Mouse (Mus musculus): ENCODE data around the gene St3gal6. TPM values are rescaled to one million over a fixed set of nuclear protein-coding genes. Genes with fewer than 3 reads are reported as not detected.

The St3gal6 gene
- polyA plus RNA-seq, 1 experiment from 2014 or later = 34.7 TPM

DNA sequence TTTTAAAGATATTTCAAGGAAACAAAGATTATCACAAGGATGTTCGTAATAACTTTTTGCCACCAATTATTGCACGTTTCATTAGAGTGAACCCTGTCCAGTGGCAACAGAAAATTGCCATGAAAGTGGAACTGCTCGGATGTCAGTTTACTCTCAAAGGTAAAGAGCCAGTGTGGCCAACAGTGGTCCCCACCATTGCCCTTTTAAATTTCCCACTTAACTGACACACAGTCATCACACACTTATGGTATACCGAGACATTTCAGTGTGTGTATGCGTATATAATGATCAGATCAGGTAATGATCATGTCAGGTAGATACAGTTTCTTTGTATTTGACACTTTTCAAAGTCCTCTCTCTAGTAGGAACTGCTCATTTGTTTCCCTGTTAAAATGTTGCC lies 68.9 kb downstream of the St3gal6 start:
- no peak overlapping the region for H3K4me3 ChIP-seq (ENCODE audit: low read length)
- no peak overlapping the region for H3K4me2 ChIP-seq (ENCODE audit: low read depth, low read length)
- ATAC-seq (ENCODE audit: low read depth) = no peak
- no peak overlapping the region for H3K9ac ChIP-seq (ENCODE audit: low read length)
- no peaks in the 10 kb centered on the region for H3K4me1 ChIP-seq (replicated peaks; ENCODE audit: control insufficient read depth, insufficient read depth, low read length)
- H3K36me3 ChIP-seq (ENCODE audit: control insufficient read depth, insufficient read depth, low read length) = peaks cover 14% of the 10 kb centered on the region
- H3K27me3 ChIP-seq (ENCODE audit: control insufficient read depth, insufficient read depth, low read depth, low read length) = no peaks in the 10 kb centered on the region
- H3K27ac ChIP-seq (ENCODE audit: low read length) = no peak overlapping the region
- no peaks in the 10 kb centered on the region for H3K9me3 ChIP-seq (ENCODE audit: control insufficient read depth, low read length)
- WGBS = 83% methylated on average over 5 of the region's 5 CpGs

DNA sequence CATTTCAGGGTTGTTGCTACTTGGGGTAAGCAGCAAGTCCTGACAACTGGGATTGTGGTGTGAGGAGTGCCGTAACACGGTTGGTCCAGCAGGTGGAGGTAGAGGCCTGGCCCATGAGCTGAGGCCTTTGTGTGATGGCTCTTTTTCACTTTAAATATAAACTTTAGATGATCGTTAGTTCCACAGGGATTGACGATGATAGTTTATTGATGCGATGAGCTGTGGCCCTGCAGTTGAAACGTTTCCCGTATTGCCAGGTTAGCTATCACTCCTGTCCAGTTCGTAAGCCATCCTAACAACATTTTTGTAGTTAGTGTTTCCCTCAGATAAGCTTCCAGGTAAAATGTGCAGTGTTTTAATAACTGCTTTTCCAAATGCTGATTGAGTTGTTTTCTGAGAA lies 69.4 kb downstream of the St3gal6 start:
- H3K36me3 ChIP-seq (ENCODE audit: control insufficient read depth, insufficient read depth, low read length) = peaks cover 14% of the 10 kb centered on the region
- H3K9me3 ChIP-seq (ENCODE audit: control insufficient read depth, low read length) = no peaks in the 10 kb centered on the region
- WGBS = 50% methylated on average over 8 of the region's 8 CpGs
- H3K4me2 ChIP-seq (ENCODE audit: low read depth, low read length) = no peak overlapping the region
- no peaks in the 10 kb centered on the region for H3K27me3 ChIP-seq (ENCODE audit: control insufficient read depth, insufficient read depth, low read depth, low read length)
- no peak overlapping the region for H3K27ac ChIP-seq (ENCODE audit: low read length)
- no peak overlapping the region for H3K4me3 ChIP-seq (ENCODE audit: low read length)
- no peaks in the 10 kb centered on the region for H3K4me1 ChIP-seq (replicated peaks; ENCODE audit: control insufficient read depth, insufficient read depth, low read length)
- ATAC-seq (ENCODE audit: low read depth) = peak; percentile 56; the same call in 1 of the 2 replicates
- no peak overlapping the region for H3K9ac ChIP-seq (ENCODE audit: low read length)

DNA sequence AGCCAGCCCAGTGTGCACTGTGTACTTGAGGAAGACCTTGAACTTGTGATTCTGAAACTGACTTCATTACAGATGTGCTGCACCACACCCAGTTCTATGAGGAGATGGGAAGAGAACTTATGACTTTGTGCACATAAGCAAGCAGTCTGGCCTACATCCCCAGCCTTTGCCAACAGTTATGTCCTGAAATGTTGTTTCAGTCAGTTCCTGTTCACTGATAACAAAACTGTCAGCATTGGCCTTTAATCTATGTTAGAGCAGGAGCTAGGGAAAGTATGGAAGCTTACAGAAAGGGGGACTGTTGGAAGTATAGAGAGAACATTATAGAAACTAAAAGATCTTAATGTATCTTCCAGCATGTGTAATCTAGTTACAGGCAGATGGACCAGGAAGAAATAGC lies 70.2 kb downstream of the St3gal6 start:
- ATAC-seq (ENCODE audit: low read depth) = no peak
- no peaks in the 10 kb centered on the region for H3K4me1 ChIP-seq (replicated peaks; ENCODE audit: control insufficient read depth, insufficient read depth, low read length)
- no peak overlapping the region for H3K4me2 ChIP-seq (ENCODE audit: low read depth, low read length)
- H3K9ac ChIP-seq (ENCODE audit: low read length) = no peak overlapping the region
- H3K36me3 ChIP-seq (ENCODE audit: control insufficient read depth, insufficient read depth, low read length) = peaks cover 11% of the 10 kb centered on the region
- no peaks in the 10 kb centered on the region for H3K27me3 ChIP-seq (ENCODE audit: control insufficient read depth, insufficient read depth, low read depth, low read length)
- no peak overlapping the region for H3K4me3 ChIP-seq (ENCODE audit: low read length)
- H3K9me3 ChIP-seq (ENCODE audit: control insufficient read depth, low read length) = no peaks in the 10 kb centered on the region
- H3K27ac ChIP-seq (ENCODE audit: low read length) = no peak overlapping the region

DNA sequence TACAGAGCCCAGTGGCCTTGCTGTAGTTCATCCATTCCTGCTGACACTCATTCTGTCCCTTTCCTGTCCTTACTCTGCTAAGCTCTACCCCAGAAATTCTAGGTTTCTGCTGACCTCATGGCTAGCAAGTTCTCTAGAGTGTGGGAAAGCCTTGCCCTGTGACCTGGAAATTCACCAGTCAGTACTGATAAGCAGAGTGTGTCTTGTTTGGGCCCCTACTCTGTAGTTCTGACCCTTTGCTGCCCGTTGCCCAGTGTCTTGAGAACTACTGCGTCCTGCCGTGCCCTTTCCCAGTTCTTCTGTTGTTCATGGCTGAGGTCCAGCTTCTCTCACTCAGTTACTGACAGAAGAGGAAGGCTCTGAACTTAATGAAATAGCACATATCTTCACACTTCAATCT lies 70.9 kb downstream of the St3gal6 start:
- 28% methylated on average over 3 of the region's 3 CpGs for WGBS
- H3K27ac ChIP-seq (ENCODE audit: low read length) = no peak overlapping the region
- peaks cover 9% of the 10 kb centered on the region for H3K36me3 ChIP-seq (ENCODE audit: control insufficient read depth, insufficient read depth, low read length)

DNA sequence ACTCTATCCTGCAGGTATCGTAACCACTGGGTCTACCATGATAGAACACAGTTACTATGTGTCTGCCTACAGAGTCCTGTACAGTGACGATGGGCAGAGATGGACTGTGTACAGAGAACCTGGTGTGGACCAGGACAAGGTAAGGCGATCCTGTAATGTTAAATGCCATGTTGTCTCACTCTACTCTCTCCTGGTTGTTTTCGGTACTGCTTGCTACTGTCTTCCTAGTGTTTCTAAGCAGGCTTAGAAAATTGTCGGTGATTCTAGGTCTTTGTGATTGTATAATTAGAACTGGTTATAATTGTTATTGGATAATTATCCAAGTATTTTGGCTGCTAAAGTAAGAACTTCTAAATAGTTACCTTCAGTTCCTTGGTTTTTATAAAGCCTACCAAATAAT lies 72.4 kb downstream of the St3gal6 start:
- H3K9me3 ChIP-seq (ENCODE audit: control insufficient read depth, low read length) = no peaks in the 10 kb centered on the region
- no peak overlapping the region for H3K4me3 ChIP-seq (ENCODE audit: low read length)
- no peak overlapping the region for H3K9ac ChIP-seq (ENCODE audit: low read length)
- H3K4me1 ChIP-seq (replicated peaks; ENCODE audit: control insufficient read depth, insufficient read depth, low read length) = no peaks in the 10 kb centered on the region
- no peak overlapping the region for H3K4me2 ChIP-seq (ENCODE audit: low read depth, low read length)
- ATAC-seq (ENCODE audit: low read depth) = no peak
- no peaks in the 10 kb centered on the region for H3K27me3 ChIP-seq (ENCODE audit: control insufficient read depth, insufficient read depth, low read depth, low read length)
- H3K27ac ChIP-seq (ENCODE audit: low read length) = no peak overlapping the region
- WGBS = 95% methylated on average over 5 of the region's 5 CpGs
- H3K36me3 ChIP-seq (ENCODE audit: control insufficient read depth, insufficient read depth, low read length) = peaks cover 9% of the 10 kb centered on the region

More for the DNA sequence above, 70.9 kb downstream of the St3gal6 start:
- Histone ChIP-seq H3K4me2 (ENCODE audit: low read depth, low read length) (no peak overlapping the region), H3K4me3 (ENCODE audit: low read length) (no peak overlapping the region), H3K9me3 (ENCODE audit: control insufficient read depth, low read length) (no peaks in the 10 kb centered on the region), H3K4me1 (replicated peaks; ENCODE audit: control insufficient read depth, insufficient read depth, low read length) (no peaks in the 10 kb centered on the region), H3K27me3 (ENCODE audit: control insufficient read depth, insufficient read depth, low read depth, low read length) (no peaks in the 10 kb centered on the region), H3K9ac (ENCODE audit: low read length) (no peak overlapping the region)
- peak; percentile 12; the same call in 1 of the 2 replicates for ATAC-seq (ENCODE audit: low read depth)

DNA sequence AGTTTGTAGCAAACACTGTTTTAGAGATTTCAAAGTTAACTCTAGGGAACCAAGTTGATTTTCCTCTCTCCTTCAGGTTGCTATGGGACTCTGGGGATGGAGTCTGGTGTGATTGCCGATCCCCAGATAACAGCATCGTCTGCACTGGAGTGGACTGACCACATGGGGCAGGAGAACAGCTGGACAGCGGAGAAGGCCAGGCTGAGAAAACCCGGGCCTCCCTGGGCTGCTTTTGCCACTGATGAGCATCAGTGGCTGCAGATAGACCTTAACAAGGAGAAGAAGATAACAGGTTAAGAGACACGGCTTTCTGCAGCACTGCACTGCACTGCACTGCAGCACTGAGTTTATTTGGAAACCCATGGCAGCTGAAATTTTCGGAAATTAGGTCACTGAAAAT lies 73.4 kb downstream of the St3gal6 start:
- Histone ChIP-seq H3K9me3 (ENCODE audit: control insufficient read depth, low read length) (no peaks in the 10 kb centered on the region), H3K27ac (ENCODE audit: low read length) (no peak overlapping the region), H3K4me1 (replicated peaks; ENCODE audit: control insufficient read depth, insufficient read depth, low read length) (no peaks in the 10 kb centered on the region), H3K9ac (ENCODE audit: low read length) (no peak overlapping the region), H3K27me3 (ENCODE audit: control insufficient read depth, insufficient read depth, low read depth, low read length) (no peaks in the 10 kb centered on the region), H3K36me3 (ENCODE audit: control insufficient read depth, insufficient read depth, low read length) (peaks cover 9% of the 10 kb centered on the region), H3K4me2 (ENCODE audit: low read depth, low read length) (no peak overlapping the region), H3K4me3 (ENCODE audit: low read length) (no peak overlapping the region)
- ATAC-seq (ENCODE audit: low read depth) = no peak
- 62% methylated on average over 6 of the region's 6 CpGs for WGBS

DNA sequence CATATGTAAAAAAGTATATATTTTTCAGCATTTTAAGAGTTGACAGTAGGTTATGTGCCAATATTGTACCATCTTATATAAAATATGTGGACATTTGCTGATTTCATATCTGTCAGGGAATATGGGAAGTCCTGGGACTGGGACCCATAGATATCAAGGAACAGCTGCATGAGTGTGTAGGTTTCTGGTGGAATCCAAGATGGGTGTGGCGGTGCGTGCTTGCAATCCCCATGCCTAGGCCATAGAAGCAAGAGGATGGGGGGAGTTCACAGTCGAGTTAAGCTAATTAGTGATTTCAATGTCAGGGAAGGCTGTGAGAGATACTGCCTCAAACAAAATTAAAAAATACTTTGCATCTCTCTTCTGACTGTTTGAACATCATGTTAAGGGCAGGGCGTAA lies 75.0 kb downstream of the St3gal6 start:
- 86% methylated on average over 4 of the region's 4 CpGs for WGBS
- Histone ChIP-seq H3K4me1 (replicated peaks; ENCODE audit: control insufficient read depth, insufficient read depth, low read length) (no peaks in the 10 kb centered on the region), H3K9ac (ENCODE audit: low read length) (no peak overlapping the region), H3K36me3 (ENCODE audit: control insufficient read depth, insufficient read depth, low read length) (peaks cover 9% of the 10 kb centered on the region), H3K9me3 (ENCODE audit: control insufficient read depth, low read length) (no peaks in the 10 kb centered on the region), H3K27ac (ENCODE audit: low read length) (no peak overlapping the region), H3K4me2 (ENCODE audit: low read depth, low read length) (no peak overlapping the region), H3K27me3 (ENCODE audit: control insufficient read depth, insufficient read depth, low read depth, low read length) (no peaks in the 10 kb centered on the region), H3K4me3 (ENCODE audit: low read length) (no peak overlapping the region)
- ATAC-seq (ENCODE audit: low read depth) = no peak

DNA sequence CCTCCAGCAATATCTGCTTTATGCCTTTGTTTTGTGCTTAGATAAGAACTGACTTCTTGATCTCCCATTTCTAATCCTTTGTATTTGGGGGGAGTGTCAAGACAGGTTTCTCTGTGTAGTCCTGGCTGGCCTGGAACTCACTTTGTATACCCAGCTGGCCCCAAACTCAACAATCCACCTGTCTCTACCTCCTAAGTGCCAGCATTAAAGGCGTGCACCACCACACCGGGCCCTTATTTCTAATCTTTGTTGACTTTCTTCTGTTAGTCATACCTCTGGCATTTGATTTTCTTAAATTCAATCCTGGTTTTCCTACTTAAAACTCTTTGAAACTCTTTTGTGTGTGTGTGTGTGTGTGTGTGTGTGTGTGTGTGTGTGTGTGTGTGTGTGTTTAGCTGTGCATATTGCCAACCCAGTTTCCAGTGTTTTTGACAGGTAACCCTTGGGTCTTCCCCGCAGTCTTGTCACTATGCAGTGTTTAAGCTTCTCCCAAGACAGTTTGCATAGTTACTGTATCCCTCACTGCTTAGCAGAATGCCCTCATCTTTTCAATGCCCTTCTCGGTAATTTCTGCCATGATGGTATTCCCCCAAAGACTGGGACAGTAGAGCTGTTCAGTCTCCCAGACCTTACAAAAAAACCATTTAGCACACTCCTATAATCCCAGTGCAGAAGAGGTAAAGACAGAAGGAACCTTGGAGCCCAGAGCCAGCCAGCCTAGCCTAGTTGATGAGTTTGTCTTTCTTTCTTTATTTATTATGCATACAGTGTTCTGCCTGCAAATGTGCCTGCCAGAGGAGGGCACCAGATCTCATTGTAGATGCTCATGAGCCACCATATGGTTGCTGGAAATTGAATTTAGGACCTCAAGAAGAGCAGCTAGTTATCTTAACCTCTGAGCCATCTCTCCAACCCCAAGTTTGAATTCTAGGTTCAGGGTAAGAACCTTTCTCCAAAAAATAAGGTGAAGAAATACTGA lies 77.5 kb downstream of the St3gal6 start:
- H3K27ac ChIP-seq (ENCODE audit: low read length) = peak overlapping the region; percentile 79
- H3K9me3 ChIP-seq (ENCODE audit: control insufficient read depth, low read length) = no peaks in the 10 kb centered on the region
- peaks cover 4% of the 10 kb centered on the region; the same call in 1 of the 2 replicates for H3K4me1 ChIP-seq (replicated peaks; ENCODE audit: control insufficient read depth, insufficient read depth, low read length)
- no peak overlapping the region for H3K4me2 ChIP-seq (ENCODE audit: low read depth, low read length)
- no peak overlapping the region for H3K4me3 ChIP-seq (ENCODE audit: low read length)
- 64% methylated on average over 4 of the region's 4 CpGs for WGBS
- H3K36me3 ChIP-seq (ENCODE audit: control insufficient read depth, insufficient read depth, low read length) = peaks cover 5% of the 10 kb centered on the region
- H3K9ac ChIP-seq (ENCODE audit: low read length) = no peak overlapping the region
- no peaks in the 10 kb centered on the region for H3K27me3 ChIP-seq (ENCODE audit: control insufficient read depth, insufficient read depth, low read depth, low read length)
- ATAC-seq (ENCODE audit: low read depth) = peak; percentile 87

DNA sequence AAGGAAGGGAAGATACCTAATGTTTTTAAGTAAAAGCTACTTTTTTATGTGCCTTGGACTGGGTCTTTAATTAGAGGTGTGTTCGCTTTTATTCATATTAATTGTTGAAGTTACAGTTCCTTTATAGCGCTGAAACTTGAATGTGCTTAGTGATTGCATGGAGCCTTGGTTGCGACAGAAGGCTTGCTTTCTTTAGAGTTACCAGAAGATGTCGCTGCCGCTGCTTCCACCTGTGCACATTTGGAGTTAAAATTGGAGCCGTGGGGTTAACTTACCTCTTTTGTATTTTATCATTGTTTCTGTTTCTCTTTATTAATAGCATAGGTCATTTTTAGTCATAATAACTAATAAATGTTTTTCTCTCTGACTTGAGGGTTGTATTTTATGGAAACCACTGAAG lies 79.3 kb downstream of the St3gal6 start:
- no peak for ATAC-seq (ENCODE audit: low read depth)
- Histone ChIP-seq H3K9me3 (ENCODE audit: control insufficient read depth, low read length) (no peaks in the 10 kb centered on the region), H3K36me3 (ENCODE audit: control insufficient read depth, insufficient read depth, low read length) (no peaks in the 10 kb centered on the region), H3K4me1 (replicated peaks; ENCODE audit: control insufficient read depth, insufficient read depth, low read length) (peaks cover 4% of the 10 kb centered on the region; the same call in 1 of the 2 replicates), H3K4me3 (ENCODE audit: low read length) (no peak overlapping the region), H3K27ac (ENCODE audit: low read length) (no peak overlapping the region; the same call in 1 of the 2 replicates), H3K4me2 (ENCODE audit: low read depth, low read length) (no peak overlapping the region), H3K9ac (ENCODE audit: low read length) (no peak overlapping the region), H3K27me3 (ENCODE audit: control insufficient read depth, insufficient read depth, low read depth, low read length) (no peaks in the 10 kb centered on the region)
- 69% methylated on average over 6 of the region's 6 CpGs for WGBS
